Mouse (Mus musculus): Measurements from ENCODE around the gene Alk.

Alk gene

DNA sequence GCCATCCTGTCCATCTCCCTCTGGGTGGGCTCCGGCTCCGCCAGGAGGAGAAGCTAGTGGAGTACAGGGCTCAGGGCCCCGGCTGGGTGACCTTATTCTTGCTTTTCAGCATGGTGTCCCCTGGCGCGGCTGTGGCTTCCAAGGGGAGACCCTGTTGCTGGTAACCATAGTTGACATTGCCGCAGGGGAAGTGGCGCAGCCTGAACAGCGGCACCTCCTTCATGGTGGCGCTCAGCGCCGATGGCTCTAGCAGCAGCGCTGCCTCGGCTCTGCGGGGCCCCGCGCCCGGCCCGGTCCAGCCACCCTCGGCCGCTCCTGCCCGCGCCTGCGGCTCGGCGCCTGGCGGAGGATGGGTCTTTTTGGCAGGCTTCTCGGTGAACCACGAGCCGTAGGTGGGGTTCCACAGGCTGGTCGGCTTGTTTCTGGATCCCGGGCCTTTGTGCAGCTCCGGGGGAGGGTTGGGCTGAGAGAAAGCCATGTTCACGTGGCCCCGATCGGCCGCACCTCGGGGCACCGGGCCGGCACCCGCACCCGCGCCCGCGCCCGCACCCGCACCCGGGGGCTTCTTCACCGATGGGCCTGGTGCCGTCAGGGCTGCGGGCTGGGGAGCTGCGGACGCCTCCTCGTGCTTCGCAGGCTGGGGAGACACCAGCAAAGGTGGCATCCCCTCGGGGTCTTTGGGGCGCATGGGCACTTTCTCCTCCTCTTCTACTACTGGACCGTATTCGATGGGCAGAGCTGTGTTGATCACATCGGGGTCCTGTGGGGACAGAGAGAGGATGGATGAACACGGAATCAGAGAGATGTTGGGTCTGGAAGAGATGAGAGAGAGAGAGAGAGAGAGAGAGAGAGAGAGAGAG lies 734.8 kb downstream of the Alk start:
- peak; percentile 38 for DNase-seq

DNA sequence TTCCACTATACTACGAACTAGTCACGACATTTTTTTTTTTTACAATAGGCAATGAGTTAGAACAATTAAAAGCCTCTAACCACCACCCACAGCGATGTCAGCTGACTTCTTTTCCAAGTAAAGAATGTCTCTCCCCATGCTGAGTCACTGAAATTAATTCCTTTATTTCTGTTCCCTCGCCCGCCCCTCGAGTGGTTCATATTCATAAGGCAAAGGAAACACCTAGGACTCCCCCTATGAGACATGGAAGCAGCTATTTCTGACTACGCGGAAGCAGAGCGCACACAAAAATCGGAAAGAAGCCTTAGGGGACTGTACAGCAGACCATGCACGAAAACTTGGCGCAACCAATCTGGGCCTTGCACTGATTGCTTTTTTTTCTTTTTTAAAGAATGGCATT lies 735.6 kb downstream of the Alk start:
- DNase-seq = no peak

DNA sequence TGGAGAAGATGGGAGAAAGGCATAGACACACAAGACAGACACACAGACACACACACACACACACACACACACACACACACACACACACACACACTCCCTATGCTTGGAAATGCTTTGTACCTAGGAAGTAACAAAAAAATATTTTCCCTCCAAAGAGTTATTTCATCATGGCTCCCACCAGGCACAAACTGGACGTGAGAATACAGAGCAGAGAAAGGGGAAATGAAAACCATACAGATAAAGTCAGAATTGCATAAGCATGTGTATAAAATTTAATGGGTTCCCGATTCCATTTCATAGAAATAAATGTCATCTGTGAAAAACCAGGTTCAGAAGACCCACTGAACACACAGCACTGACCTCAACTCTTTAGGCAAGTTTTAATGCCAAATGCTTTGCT lies 736.5 kb downstream of the Alk start:
- DNase-seq = no peak

DNA sequence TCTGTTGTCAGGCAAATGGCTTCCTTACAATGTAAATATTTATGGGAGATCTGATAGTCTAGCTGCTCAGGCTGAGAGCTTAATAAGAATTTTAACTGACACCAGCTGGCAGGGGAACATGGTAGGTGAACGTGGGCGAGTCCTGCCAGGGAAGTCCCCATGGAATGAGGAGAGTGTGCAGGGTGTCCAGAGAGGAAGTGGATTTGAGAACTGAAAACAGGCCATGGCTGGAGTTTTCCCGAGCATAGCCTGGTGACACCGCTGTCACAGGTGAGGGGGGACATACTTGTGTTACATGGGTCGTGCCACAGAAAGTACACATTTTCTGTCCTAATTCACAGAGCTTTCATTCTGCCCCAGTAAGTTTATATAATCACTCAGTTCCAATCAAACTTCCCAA lies 739.0 kb downstream of the Alk start:
- no peak for DNase-seq

DNA sequence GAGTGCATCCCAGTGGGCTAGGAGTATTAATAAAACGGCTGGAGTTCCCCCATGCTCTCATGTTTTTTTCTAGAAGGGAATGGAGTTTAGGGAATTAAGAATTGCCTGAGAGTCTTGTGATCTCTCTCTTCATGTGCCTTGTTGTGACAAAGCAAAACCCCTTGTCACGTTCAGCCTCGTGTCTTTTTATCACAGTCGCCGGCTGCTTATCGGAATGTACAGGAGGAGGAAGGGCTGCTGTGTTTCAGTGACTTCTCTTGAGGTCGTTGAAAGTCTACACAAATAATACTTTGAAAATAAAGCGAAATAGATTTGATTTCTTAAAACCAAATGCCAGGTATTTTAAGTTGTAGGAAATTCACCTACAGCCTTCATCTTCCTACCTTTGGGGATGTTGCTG lies 740.4 kb downstream of the Alk start:
- no peak for DNase-seq

DNA sequence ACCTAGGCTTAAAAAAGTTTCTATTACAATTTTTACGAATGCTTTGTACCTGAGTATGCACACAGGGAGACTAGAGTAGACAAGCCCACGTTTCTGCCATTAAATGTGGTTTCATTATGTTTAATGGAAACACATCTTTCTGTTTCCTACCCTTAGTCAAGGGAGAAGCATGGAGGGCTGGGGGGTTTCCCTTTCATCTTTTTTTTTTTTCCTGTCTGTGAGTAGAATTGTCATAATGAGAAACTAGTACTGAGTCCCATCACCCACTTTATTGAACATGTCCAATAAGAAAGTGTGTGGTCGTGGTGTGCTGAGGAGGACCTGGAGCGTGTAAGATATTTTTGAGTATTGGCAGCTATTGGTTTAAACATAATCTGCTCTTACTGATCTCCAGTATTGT lies 741.5 kb downstream of the Alk start:
- DNase-seq = no peak

DNA sequence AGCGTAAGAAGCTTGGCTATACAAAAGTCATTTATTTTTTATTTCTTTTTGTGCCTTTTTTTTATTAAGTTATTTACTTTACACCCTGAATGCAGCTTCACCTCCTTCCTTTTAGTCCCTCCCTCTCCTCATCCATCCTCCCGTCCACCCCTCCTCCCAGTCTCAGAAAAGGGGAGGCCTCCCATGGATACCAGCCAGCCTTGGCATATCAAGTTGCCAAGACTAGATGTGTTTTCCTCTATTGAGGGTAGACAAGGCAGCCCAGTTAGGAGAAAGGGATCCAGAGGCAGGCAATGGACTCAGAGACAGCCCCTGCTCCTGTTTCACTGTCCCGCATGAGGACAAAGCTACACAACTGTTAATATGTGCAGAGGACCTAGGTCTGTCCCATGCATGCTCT lies 742.2 kb downstream of the Alk start:
- no peak for DNase-seq

DNA sequence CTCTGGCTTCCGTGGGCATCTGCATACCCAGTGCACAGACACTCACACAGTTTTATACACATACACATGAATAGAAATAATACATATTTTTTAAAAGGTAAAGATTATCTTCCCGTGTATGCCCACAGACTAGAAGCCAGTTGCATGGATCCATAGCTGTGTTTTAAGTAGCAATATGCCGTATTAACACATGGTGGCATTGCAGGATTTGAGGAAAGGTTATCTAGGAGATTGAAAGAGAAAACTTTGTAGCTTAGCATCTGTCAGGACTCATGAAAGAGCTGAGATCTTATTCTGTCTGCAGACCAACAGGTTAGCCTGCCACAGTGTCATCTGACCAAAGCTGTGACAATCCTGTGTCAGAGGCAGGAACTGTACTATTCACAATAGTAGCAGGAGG lies 772.5 kb downstream of the Alk start:
- no peak for DNase-seq

DNA sequence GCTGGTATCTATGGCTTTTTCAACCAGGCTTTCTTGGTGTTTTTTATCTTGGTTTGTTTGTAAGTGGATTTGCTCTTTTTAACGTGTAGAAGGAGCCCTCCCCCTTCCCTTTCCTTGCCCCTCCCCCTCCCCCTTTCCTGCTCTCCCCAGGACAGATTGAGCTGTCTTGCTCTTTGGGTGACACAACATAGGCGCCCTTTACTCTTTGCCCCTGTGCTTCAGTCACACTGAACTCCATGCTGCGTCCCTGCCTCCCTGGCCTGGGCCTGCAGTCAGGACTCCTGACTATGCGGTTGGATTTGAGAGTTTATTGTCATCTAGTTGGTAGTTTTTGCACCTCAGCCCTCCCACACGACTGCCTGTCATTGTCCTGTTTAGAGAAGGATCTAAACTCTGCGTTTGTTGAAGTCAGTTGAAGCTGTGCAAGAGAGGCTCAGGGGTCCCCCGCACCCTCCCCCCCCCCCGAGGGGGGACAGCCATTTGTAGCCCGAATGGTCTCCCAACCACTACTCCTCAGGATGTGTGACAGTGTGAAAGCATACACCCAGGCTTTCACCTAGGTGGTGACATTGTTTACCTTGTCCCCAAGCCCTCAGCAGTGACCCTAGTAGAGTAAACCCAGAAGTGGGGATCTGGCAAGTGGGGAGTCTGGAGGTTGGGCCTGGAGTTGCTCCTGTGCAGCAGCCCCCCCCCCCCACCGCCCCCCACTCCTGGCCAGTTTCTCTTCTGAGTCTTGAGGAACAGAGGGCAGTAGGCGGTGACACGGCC lies 775.6 kb downstream of the Alk start:
- no peak for DNase-seq

DNA sequence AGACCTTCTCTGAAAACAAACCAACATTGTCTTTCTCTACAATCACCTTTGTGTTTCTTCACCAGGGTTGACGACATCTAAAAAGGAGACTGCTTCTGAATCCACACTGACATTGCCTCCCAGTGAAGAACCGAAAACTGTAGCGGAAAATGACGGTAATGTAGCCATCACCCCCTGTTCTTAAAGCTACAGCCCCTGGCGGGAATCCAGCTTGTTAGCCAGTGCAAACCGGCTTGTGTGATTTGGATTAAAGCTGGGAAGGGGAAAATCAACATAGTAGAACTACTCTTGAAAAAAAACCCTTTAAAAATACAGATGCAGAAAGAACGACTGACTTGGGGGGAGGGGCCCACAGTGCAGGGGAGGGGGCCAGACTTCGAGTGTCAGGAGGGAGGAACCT lies 776.8 kb downstream of the Alk start:
- peak; percentile 29 for DNase-seq

DNA sequence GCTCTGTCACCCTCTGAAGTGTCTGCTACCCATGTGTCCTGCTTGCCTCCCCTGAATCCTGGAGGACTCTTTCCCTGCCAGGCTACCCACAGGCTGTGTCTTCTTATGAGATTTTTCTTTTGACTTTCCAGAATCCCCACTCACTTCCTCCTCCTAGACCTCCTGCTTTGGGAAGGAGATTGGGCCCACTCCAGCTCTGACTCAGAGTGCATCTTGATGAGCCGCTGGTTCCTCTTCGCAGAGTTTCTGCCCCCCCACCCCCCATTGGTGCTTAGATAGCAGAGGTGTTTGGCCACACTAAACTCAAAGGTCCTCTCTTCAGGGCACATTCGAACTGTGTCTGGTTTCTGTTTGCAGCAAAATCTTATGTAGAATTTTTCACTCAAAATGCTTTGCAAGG lies 777.8 kb downstream of the Alk start:
- DNase-seq = no peak

DNA sequence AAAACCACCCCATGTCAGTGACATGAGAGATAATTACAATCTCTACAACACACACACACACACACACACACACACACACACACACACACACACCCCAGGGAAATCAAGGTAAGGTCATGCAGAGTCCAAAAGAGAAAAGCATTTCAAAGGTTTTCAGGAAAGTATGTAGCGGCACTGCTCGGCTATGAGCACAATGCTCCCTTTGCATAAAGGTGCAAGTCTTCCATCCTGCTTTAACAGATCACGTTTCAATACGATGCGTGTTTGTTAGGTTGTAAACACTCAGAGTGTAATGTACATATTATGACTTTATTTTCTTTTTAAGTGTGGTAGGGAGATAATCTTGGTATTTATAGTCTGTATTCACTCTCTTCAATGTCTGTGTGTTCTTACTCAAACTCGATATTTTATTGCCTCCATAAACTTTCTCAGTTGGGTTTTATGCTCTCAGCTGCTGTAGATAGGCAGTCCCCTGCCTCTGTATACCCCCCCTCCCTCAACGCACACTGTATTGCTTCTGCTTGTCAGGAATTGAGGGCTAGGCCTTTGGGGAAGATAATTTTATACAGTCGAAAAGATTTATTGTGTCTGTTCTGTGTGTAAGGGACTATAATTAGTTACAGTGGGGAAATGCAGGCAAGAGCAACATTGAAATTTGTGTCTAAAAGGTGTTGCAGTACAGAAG lies 780.7 kb downstream of the Alk start:
- no peak for DNase-seq
